Mouse (Mus musculus): ENCODE measurements around the gene Gnb4.

- TF ChIP-seq ZC3H11A (IDR thresholded peaks at IDR 0.05; ENCODE audit: borderline replicate concordance, low read depth, low read length) (no peak), MAFK (IDR thresholded peaks at IDR 0.05; ENCODE audit: insufficient read depth, low read depth, low read length) (no peak)
These were observed 30.5 kb upstream of the Gnb4 start for GRCm38 (mm10) chr3:32646918-32647317.

Measured in ES-E14 (cell line).